Mouse (Mus musculus) mouse trophoblast stem cell (cell line): ENCODE data around the gene Armcx6.
"Not testable (repeated sequence)": the region's sequence is repeated elsewhere in the genome, so short reads cannot be mapped to it uniquely, and the experiment has no call there.

Experiments
- in situ Hi-C, 2 experiments: fragments of 300-500 bp; cut with MseI, MboI; formaldehyde crosslinking; loops; 2 replicates in 1 of 2; 3 replicates in 1 of 2; pipeline ENCODE4 v1.15.1; 2025

Gene Armcx6

DNA sequence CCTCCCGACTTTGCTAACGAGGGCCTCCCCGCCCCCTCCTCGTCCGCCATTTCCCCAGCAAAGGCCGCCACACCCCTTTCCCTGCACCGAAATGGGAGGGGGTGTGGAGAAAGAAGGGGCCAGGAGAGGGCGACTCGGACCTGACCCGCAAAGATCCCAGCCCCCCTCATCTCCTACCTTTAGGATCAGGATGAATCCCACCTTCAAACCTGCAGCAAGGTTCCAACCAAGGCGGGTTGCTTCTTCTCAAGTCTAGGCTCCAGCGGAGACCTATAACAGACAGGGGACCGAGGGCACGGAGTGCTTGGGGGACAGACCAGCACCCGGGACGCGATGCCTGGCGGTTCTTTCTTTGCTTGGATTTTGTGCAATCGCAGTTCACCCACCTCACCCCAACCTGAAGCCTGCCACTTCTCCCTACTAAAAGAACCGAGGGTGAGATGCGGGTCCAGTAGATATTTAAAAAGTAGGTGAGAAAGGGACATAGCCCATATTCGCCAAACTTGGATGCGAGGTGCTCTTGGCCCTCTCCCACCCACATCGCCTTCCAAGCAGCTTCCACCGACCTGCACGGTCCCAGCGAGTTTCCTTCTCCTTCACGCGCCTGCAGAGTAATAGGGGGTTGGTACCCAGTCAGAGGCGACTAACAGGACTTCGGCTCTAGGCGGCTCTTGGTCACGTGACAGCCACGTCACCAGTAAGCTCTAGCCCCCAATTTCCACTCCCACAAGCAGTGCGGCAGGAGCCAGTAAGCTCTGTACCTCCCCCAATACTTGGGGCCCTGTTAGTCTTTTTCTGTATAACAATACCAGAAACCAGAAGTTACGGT lies at the start of gene Armcx6:
TSS of gene Armcx6 (minus strand) at position 654 of the 829 bp plus-strand sequence.
- in situ Hi-C loops = no loop called here

DNA sequence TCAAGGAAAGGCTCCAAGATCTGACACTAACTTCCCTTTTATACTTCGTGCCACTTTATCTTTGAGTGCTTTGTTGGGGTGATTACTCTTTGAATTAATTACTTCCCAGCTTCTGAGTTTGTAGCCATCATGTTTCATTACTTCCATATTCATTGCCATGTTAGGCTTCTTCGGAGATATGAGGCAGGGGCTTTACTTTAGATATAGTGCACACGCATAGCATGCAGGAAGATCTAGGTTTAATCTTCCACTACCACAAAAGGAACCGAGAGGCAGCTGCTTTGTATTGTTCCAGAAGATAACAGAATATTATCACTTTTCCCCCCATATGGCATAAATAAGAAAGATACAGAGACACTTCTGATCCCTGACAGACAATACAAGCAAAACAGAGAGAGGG lies 36.5 kb upstream of the Armcx6 start:
- in situ Hi-C loops = no loop called here

DNA sequence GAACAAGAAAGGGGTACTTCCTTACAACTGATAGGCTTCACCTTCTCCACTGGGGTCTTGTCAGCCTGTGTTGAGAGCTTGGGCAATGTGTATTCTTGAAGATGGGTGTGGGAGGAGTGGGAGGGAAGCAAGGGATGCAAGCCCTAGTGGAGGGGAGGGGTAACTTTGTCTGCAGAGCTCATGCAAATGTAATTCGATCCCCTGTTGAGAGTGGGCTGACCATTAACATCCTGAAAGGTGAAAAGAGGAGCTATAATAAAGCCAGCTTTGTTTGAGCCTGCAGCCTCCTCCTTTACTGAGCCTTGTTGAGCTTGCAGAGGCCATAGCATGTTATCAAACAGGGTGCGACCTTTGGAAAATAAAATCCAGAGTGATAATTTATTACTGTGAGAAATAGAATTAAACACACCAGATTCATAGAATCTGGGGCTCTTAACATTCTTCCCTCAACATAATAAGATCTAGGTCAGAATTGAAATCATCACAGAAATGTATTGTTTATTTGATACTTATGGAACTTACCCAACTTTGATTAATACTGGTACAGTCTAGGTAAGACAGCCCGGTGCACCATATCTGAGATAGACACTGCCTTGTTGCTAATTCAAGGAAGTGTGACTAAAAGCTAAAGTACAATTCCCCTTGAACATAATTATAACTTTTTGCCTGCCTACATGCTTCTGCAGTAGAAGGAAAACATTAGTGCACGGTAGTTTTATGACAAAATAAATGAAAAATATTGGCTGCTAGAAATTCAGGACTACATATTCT lies 12.4 kb upstream of the Armcx6 start:
- in situ Hi-C loops = not testable (repeated sequence)

DNA sequence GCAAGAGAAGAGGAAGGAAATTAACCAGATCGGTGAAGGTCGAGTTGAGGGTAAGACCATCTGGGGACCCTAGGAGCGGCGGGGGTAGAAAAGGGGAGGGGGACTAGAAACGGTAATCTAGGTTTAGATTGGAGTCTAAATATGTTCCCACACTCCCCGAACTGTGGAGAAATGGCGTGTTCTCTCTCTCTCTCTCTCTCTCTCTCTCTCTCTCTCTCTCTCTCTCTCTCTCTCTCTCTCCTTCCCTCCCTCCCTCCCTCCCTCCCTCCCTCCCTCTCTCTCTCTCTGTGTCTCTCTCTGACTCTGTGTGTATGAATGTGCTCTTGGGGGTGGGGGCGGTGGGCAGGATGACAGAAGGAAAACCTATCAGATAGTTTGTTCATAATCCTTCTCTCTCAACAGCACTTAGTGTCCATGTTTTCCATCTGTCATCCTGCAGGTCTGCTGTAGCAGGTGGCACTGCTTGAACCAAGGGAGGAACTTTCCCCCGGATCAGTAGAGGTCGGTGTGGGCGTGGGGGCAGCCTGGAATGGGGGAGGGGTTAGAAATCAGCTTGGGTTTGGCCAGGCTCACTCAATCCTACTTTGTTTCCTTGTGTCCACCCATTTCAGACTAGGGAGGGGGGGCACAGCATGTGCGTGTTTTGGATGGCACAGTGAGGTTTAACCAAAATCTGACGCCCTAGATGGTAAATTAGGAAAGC lies 6.2 kb upstream of the Armcx6 start:
- in situ Hi-C loops = no loop called here

- in situ Hi-C loops = no loop called here
Observed at GRCm38 (mm10) chrX:134756434-134757292, 5.4 kb upstream of the Armcx6 start, which contains the start of gene Armcx3. Gene Armcx3, plus strand, starts transcription at chrX:134756595.

GRCm38 (mm10) chrX:134752584-134752983 lies 1.4 kb upstream of the Armcx6 start:
- in situ Hi-C loops = no loop called here

GRCm38 (mm10) chrX:134751910-134752309 lies 693 bp upstream of the Armcx6 start:
- in situ Hi-C loops = no loop called here

GRCm38 (mm10) chrX:134746459-134746858 lies 4.8 kb downstream of the Armcx6 start:
- in situ Hi-C loops = loop anchor here in 1 of 2 experiments (10.0 kb wide), 1 partner anchor 168 kb away; no protein-coding TSS in a partner anchor

GRCm38 (mm10) chrX:134741862-134742261 lies 9.4 kb downstream of the Armcx6 start:
- in situ Hi-C loops = loop anchor here in 1 of 2 experiments (10.0 kb wide), 1 partner anchor 173 kb away; no protein-coding TSS in a partner anchor

GRCm38 (mm10) chrX:134739160-134739559 lies 12.1 kb downstream of the Armcx6 start:
- in situ Hi-C loops = no loop called here

DNA sequence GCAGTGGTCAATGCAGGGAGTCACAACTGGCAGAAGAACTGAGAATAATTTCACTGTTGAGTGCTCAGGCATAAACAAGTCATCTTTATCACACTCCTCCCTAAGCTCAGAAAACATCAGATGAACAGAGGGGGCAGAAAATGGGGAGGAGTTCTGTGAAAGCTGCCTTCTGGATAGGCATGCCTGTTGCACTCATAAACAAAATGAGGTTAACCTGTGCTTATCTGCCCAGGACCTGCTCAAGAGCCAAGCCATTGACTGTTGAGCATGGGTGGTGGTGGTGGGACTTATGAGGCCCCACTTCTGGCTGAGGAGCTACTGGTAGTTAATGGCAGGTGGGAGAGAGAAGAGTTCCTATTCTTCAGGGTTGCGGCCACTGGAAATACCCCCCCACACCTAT lies 13.4 kb downstream of the Armcx6 start:
- in situ Hi-C loops = no loop called here

GRCm38 (mm10) chrX:134729778-134730177 lies 21.4 kb downstream of the Armcx6 start:
- in situ Hi-C loops = loop anchor here in 1 of 2 experiments (10.0 kb wide), 1 partner anchor 185 kb away; no protein-coding TSS in a partner anchor

DNA sequence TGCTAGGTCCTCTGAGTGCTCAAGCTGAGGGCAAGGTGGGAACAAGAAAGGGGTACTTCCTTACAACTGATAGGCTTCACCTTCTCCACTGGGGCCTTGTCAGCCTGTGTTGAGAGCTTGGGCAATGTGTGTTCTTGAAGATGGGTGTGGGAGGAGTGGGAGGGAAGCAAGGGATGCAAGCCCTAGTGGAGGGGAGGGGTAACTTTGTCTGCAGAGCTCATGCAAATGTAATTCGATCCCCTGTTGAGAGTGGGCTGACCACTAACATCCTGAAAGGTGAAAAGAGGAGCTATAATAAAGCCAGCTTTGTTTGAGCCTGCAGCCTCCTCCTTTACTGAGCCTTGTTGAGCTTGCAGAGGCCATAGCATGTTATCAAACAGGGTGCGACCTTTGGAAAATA lies 27.5 kb downstream of the Armcx6 start:
- in situ Hi-C loops = loop anchor here in 1 of 2 experiments (10.0 kb wide), 1 partner anchor 191 kb away; no protein-coding TSS in a partner anchor

- in situ Hi-C loops = no loop called here
Observed at GRCm38 (mm10) chrX:134718524-134718923, 32.7 kb downstream of the Armcx6 start.

- in situ Hi-C loops = no loop called here
Observed at GRCm38 (mm10) chrX:134717752-134718308, 33.4 kb downstream of the Armcx6 start, which contains the start of gene Armcx1. Gene Armcx1, plus strand, starts transcription at chrX:134717963.

DNA sequence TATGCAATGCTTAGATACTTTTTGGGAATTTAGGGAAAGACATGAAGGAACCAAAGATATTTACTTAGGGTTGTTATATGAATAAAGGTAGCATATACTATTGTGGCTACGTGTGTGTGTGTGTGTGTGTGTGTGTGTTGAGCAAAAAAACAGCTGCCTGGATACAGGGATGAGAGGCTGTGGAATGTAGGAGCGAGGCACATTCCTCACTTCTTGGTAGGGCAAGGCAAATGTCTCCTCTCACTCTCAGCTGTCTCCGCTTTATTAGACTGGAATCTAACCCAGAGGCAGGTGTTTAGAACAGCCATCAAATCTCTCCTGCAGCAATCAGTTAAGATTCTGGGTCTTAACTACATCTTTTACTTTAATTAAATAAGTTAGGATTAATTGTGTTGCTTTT lies 34.4 kb downstream of the Armcx6 start:
- in situ Hi-C loops = no loop called here
